Mouse (Mus musculus) gonadal fat pad, adult 2 months (tissue): Measurements from ENCODE around the gene Mier3. TPM values are rescaled to one million over a fixed set of nuclear protein-coding genes. Genes with fewer than 3 reads are reported as not detected.

Experiments
- DNase-seq: peaks from one replicate; pipeline ENCODE4 v3.0.0-alpha.2; 2012; ENCODE audit warnings: low read depth
- polyA plus RNA-seq: library from polyadenylated mRNA; depleted of rRNA; stranded (reverse); fragments of >200 nt; gene quantifications from 2 replicates; pipeline ENCODE4 v1.2.3, GENCODE M21; 2012; rRNA removed

Gene Mier3
- 4.8 and 5.5 TPM in 2 replicates for polyA plus RNA-seq

- DNase-seq, result no peak
Measured at GRCm38 (mm10) chr13:111680679-111681078, at the start of gene Mier3. TSS of gene Mier3 (plus strand) at chr13:111680979.

- no peak for DNase-seq
Measured at GRCm38 (mm10) chr13:111634163-111635160, 46.3 kb upstream of the Mier3 start.

DNA sequence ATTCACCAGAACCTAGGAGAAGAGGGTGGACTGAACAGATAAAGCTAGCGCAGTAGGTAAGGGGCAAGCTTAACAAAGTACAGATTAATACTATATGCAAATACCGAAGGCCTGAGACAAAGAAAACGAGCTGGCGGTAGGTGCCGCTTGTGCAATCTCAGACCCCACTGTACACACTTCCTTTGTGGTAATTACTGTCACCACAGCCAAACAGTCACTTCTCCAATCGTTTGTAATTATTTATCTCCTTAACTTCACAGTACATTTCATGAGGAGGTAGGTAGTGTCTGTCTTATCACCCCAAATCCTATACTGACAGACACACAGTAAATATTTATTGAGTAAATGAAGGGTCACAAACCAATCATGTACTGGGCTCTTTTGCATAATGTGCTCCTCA lies 40.5 kb upstream of the Mier3 start:
- no peak for DNase-seq

DNA sequence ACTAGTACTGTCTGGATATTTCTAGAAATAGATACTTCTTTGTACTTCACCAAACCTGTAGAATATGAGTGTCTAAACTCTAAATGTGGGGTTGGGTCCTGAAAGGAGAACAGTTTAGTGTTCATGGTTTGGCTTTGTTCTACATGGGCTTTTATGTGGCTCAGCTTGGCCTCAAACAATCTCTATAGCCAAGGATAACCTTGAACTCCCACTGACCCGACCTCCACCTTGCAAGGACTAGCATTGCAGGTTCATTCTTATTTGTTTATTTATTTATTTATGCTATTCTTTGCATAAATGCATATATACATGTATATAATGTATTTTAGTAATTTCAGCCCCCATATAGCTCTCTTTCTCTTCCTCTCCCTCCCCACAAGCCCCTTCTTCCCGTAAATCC lies 37.1 kb upstream of the Mier3 start:
- no peak for DNase-seq

DNA sequence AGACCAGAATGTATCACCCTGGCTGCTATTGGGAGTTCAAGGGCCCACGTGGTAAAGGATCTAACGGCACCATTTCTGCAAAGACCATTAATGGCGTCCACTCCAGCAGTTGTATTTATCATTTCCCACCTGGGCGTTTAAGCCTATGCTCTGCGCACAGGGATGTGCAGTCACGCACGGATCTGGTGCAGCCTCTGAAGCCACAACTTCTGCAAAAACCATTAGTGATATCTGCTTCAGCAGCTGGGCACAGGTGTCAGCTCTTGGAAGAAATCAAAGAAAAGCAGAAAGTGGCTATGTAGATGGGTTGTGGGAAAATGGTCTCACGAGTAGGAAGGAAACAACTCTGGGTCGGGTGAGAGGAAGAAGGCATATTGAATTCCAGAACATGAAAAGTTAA lies 34.6 kb upstream of the Mier3 start:
- no peak for DNase-seq

- no peak for DNase-seq
Measured at GRCm38 (mm10) chr13:111647279-111647678, 33.5 kb upstream of the Mier3 start.

GRCm38 (mm10) chr13:111651020-111651419 lies 29.8 kb upstream of the Mier3 start:
- DNase-seq, result no peak

DNA sequence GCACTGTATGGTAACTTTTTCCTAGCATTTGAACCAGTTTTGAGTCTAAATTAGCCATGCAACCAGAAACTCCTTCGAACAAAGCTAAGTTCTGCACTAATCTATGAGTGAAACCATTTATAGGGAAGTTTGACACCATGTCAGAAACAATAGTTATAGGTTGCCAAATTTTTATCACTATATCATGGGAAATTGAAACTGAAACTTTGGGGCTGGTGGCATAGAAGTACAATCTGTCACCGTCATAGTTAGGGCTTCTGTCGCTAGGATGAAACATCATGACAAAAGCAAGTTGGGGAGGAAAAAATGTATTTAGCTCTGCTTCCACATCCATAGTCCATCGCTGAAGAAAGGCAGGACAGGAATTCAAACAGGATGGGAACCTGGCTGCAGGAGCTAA lies 25.5 kb upstream of the Mier3 start:
- no peak for DNase-seq

GRCm38 (mm10) chr13:111655856-111656255 lies 24.9 kb upstream of the Mier3 start:
- no peak for DNase-seq

- no peak for DNase-seq
Measured at GRCm38 (mm10) chr13:111656309-111656708, 24.5 kb upstream of the Mier3 start.

DNA sequence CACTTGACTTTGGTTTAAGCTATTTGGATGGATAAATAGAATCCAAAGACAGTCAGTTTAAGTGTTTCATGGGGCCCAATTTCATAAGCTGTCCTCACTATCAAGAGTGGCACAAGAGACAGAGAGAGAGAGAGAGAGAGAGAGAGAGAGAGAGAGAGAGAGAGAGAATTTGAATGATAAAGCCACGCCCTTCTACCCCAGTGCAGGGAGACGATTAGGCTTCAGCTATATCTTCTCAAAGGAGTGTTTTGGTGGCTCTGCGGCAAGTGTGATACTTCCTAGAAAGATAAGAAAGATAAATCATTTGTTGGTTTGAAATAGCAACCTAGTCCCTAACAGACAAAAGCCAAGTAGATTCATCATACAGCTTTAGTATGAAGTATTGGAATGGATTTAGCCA lies 24.0 kb upstream of the Mier3 start:
- DNase-seq, result no peak

DNA sequence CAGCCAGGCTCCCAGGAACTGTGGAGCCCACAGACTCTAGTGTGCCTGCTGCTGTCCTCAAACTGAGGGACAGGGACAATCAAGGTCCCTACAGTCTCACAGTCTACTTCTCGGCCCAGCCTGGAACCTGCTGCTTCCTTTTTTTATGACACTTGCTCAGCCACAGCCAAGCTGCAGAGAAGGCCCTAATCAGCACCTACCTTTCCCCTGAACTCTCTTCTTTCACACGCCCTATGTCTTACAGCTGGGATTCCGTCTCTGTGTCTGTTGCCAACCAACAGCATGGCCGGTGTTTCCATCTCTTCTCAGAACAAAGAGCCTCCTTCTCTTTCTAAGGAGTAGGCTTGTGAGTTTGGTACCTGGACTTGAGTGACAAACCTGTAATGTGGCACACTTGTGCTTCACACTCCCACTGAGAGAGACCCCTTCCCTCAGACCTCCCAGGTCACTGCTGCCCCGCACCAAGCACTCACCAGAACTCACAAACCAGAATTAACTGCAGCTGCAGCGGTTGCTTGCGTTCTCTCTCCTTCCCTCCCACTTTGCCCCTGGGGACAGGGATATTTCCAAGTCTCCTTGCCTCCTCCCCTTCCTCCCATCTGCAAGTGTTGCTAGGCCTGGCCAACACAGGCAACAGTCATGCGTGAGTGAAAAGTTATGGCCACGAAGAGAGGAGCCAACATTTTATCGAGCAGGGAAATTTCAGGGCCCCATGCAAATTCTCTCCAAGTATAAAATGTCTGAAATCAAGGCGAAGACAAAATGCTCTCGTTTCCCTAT lies 22.1 kb upstream of the Mier3 start:
- DNase-seq, result no peak

- no peak for DNase-seq
Measured at GRCm38 (mm10) chr13:111659430-111659829, 21.3 kb upstream of the Mier3 start.

- DNase-seq, result no peak
Measured at GRCm38 (mm10) chr13:111660072-111660471, 20.7 kb upstream of the Mier3 start.

DNA sequence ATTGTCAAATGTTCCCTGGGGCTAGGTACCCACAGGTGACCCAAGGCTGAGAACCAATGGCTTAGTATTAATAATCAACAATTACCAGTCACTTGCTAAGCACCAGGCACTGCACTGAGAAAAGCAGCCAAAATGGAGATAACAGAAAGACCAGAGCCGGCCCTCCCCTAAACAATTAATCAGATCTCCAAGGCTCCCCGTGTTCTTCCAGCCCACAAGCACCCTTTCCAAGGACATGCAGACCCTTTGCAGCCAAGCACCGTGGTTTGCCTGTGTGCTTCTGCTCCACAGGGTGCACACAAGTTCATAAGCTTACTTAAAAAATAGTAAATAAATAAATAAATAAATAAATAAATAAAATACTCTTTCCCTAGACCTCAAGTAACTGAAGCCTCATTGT lies 20.2 kb upstream of the Mier3 start:
- no peak for DNase-seq

DNA sequence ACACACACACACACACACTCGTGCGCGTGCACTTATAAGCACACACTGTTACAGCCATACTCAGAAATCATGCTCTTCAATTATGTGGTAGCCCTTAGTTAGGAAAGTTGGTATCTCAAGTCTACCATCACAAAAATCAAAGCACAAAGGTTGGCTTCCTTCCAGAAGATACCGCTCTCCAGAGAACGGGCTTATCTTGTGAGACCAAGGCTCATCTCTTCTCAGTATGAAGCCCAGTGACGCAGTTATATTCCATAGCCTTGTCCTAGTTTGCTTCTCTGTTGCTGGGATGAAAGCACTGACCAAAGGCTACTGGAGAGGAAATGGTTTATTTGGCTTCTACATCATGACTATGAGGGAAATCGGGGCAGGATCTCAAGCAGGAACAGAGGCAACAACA lies 12.8 kb upstream of the Mier3 start:
- no peak for DNase-seq

DNA sequence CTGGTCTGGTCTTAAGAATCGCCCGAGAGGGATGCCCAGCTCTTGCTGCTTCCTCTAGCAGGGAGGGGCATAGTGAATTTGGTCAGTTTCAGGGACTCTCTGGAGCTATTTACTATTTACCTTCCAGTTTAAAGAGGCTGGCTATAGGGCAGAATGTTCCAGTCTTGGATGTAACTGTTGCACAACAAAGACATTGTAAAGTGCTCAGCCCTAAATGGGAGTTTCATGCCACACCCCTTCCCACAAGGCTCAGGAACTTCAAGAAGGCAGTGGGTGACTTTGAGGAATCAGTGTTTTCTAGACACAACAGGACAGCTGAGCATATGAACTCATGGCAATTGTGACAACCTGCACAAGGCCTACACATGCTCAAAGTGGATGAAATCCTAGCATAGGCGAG lies 3.9 kb upstream of the Mier3 start:
- DNase-seq, result no peak

- no peak for DNase-seq
Measured at GRCm38 (mm10) chr13:111684056-111684625, 3.4 kb downstream of the Mier3 start.

GRCm38 (mm10) chr13:111685751-111686462 lies 5.1 kb downstream of the Mier3 start:
- no peak for DNase-seq

DNA sequence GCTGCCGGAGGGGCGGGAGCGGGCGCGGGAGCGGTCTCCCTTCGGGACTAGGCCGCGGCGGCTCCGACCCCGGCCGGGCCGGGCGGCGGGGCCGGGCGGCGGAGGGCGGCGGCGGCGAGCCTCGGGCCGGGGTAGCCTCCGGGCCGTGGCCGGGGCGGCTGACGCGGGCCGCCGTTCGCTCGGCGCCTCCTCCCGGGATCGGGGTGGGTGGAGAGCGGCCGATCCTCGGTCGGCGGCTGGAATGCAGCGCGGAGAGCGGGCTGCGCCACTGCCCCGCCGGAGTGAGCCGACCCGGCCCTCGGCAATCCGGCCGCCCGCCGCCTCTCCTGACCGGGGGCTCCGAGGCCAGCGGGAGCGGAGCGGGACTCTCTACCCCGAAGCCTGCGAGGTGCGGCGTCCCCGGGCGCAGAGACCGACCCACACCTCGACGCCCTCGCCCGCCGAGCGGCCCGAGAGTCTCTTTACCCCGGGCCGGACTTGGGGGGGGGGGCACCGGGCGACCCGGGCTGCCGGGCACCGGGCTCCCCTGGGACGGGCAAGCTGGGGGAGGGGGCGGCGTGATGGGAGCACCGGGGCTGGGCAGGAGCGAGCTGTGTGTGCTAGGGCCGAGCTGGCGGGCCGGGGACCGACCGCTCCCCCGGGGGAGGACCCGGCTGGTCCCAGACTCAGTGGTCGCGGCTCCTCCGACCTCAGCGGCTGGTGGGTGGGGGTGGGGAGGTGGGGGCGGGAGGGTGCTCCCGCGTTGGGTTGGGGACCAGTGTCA lies 5.9 kb downstream of the Mier3 start:
- no peak for DNase-seq

- no peak for DNase-seq
Measured at GRCm38 (mm10) chr13:111687285-111687781, 6.6 kb downstream of the Mier3 start.
